Mouse (Mus musculus) midbrain, postnatal 0 days (tissue): ENCODE results near the gene Mars. TPM values are rescaled to one million over a fixed set of nuclear protein-coding genes. Genes with fewer than 3 reads are reported as not detected.

ENCODE experiments used
- ATAC-seq: fragments of 200-750 bp; cut with Nextera tagmentation; 2 replicates; pipeline ENCODE4 v1.8.0; 2017; ENCODE audit warnings: moderate number of reproducible peaks, mild to moderate bottlenecking, moderate TSS enrichment, moderate library complexity; ENCODE audit not compliant: low FRiP score
- DNase-seq: peaks from one replicate; pipeline ENCODE4 v3.0.0-alpha.2; 2015; ENCODE audit warnings: low spot score
- H3K27ac ChIP-seq: fragments of 300-500 bp; sonication (generic); 2 replicates; pipeline ENCODE4 v1.5.1; 2014; ENCODE audit warnings: low read depth, mild to moderate bottlenecking, low read length, mixed read lengths
- H3K27me3 ChIP-seq: fragments of 300-500 bp; sonication (generic); 2 replicates; pipeline ENCODE4 v1.6.1; 2014; ENCODE audit warnings: low read length, control low read depth, mixed read lengths; ENCODE audit not compliant: insufficient read depth
- H3K36me3 ChIP-seq: fragments of 300-500 bp; sonication (generic); 2 replicates; pipeline ENCODE4 v1.6.1; 2014; ENCODE audit warnings: low read length, control low read depth, mixed read lengths; ENCODE audit not compliant: insufficient read depth
- H3K4me1 ChIP-seq: fragments of 300-500 bp; sonication (generic); 2 replicates; pipeline ENCODE4 v1.6.1; 2014; ENCODE audit warnings: mild to moderate bottlenecking, control low read depth, antibody characterized with exemption, low read length, mixed read lengths; ENCODE audit not compliant: insufficient read depth
- H3K4me2 ChIP-seq: fragments of 300-500 bp; sonication (generic); 2 replicates; pipeline ENCODE4 v1.6.1; 2014; ENCODE audit warnings: low read depth, mild to moderate bottlenecking, low read length, mixed read lengths; ENCODE audit not compliant: poor library complexity, severe bottlenecking
- H3K4me3 ChIP-seq: fragments of 300-500 bp; sonication (generic); 2 replicates; pipeline ENCODE4 v1.5.1; 2014; ENCODE audit warnings: low read depth, mild to moderate bottlenecking, low read length, moderate library complexity
- H3K9ac ChIP-seq: fragments of 300-500 bp; sonication (generic); replicated peaks from 2 replicates; pipeline ENCODE4 v1.6.1; 2014; ENCODE audit warnings: mild to moderate bottlenecking, low read length, moderate library complexity, mixed read lengths; ENCODE audit not compliant: poor library complexity, severe bottlenecking
- H3K9me3 ChIP-seq: fragments of 300-500 bp; sonication (generic); 2 replicates; pipeline ENCODE4 v1.6.1; 2016; ENCODE audit warnings: low read length, control low read depth
- CTCF ChIP-seq: IDR thresholded peaks from 2 replicates; pipeline ENCODE4 v1.5.1; 2016; ENCODE audit warnings: antibody characterized with exemption, mild to moderate bottlenecking
- WGBS: fragments of 180-500 bp; shearing (Covaris S2); extraction: QIAGEN DNeasy Blood & Tissue Kit; methylation state at CpG from one replicate; pipeline ENCODE4 v1.1.7; 2014; 5-methylcytosine and 5-hydroxymethylcytosine counted together
- polyA plus RNA-seq: library from polyadenylated mRNA; unstranded; fragments of >200 nt; fragmentation: Nextera tagmentation; extraction: Ambion mirVana; gene quantifications from 2 replicates; pipeline ENCODE4 v1.2.1, GENCODE M21; 2015
- total RNA-seq: library from RNA; depleted of rRNA; stranded (reverse); fragments of >200 nt; gene quantifications from 2 replicates; pipeline ENCODE4 v1.2.3, GENCODE M21; 2014

Mars gene
- total and polyA plus RNA-seq, 2 experiments from 2014 or later = 62.6 to 112 TPM

DNA sequence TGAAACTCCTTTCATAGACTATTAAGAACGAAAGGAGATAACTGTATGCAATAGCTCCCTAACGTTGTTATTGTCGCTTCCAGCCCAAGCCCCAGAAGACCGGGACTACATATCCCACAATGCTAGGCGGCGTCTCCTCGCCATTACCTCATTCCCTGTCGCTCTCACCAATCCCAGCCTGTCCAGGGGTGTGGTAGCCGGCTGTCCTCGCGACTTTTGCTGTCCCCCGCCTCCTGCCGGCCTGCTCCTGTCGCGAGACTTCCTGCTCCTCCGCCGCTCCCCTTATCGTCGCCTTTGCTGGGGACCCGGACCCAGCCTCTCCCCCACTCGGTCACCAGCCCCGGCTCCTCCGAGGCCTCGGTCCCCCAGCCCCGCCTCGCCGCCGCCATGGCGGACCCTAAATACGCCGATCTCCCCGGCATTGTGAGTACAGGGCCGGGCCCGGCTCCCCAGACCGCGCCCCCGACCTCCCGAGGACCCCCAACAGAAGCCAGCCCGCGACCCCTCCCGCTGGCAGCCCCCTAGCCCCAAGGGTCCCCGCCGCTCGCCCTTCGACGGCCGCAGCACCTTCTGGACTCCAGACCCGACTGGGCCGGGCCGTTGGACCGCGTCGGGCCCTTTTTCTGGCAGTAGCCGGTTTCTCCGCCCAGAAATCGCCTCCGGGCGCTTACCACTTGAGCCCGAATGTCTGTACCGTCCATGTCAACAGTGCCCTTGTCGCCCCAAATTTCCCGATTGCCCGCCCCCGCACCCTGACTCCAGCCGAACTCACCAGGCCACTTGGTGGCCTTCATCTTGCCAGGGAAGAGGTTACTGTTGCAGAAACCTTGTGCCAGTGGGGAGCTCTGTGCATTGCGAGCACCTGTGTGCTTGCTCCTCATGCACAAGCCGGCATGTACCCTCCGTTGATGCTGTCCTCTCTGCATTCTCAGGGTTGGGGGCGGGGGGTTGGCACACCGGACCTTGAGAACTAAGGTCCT lies 45.2 kb downstream of the Mars start, which contains the start of gene Dctn2:
Gene Dctn2, plus strand, starts transcription at position 257 of the 980 bp plus-strand sequence.
- WGBS = under 1% methylated on average over 70 of the region's 70 CpGs
- peak within 1 kb of the TSS; percentile 86 for H3K4me3 ChIP-seq
- TF ChIP-seq CTCF = peak; percentile 39; the same call in 1 of the 2 replicates

DNA sequence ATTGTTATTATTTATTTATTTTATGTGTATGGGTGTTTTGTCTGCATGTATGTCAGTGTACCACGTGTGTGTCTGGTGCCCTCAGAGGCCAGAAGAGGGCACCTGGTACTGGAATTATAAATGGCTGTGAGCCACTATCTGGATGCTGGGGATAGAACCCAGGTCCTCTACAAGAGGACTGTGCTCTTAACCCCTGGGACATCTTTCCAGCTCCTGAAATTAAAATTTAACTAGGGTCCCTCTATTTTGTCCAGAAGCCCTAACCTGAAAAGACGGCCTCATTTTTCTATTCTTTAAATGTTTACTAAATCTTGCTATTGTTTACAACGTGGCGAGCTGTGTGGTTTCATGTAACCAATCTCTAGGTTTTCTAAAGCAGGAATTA lies 45.9 kb downstream of the Mars start:
- peak; percentile 33 for TF ChIP-seq CTCF
- DNase-seq = peak; percentile 49
- no peaks in the 10 kb centered on the region for H3K9me3 ChIP-seq
- no peaks in the 10 kb centered on the region for H3K27me3 ChIP-seq
- peaks cover 18% of the 10 kb centered on the region; the same call in 1 of the 2 replicates for H3K4me1 ChIP-seq
- peak overlapping the region; percentile 94 for H3K27ac ChIP-seq
- WGBS = 25% methylated on average over 4 of the region's 4 CpGs
- ATAC-seq = peak; percentile 61
- H3K4me3 ChIP-seq = peak overlapping the region; percentile 86
- H3K36me3 ChIP-seq = peaks cover 15% of the 10 kb centered on the region
- no peak overlapping the region for H3K9ac ChIP-seq
- peak overlapping the region; percentile 84; the same call in 1 of the 2 replicates for H3K4me2 ChIP-seq

More for the DNA sequence above, 45.2 kb downstream of the Mars start, which contains the start of gene Dctn2:
- Histone ChIP-seq H3K4me1 (peaks cover 12% of the 10 kb centered on the region; the same call in 1 of the 2 replicates), H3K9me3 (no peaks in the 10 kb centered on the region), H3K36me3 (peaks cover 20% of the 10 kb centered on the region), H3K9ac (peak within 1 kb of the TSS; percentile 98), H3K27me3 (no peaks in the 10 kb centered on the region), H3K27ac (peak within 1 kb of the TSS; percentile 94), H3K4me2 (peak within 1 kb of the TSS; percentile 84)
- ATAC-seq (peak; percentile 96), DNase-seq (peak; percentile 98)

DNA sequence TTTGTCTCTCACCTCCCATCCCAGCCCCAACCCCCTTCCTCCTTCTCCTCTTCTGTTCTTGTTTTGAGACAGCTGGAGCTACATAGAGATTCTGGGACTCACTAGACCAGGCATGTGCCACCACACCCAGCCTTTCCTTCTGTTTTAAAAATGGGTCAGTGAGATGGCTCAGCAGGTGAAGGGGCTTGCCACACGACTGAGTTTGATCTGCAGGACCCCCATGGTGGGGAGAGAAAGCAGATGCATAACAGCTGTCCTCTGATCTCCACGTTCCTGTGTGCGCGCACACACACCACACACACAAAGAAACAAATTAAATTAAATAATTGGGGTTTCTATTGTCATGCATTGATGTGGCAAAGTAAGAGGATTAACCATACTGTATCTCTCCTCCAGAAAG lies 46.6 kb downstream of the Mars start:
- H3K9ac ChIP-seq = no peak overlapping the region

GRCm38 (mm10) chr10:127264336-127264735 lies 47.2 kb downstream of the Mars start:
- Histone ChIP-seq H3K9me3 (no peaks in the 10 kb centered on the region), H3K4me3 (no peak overlapping the region), H3K4me1 (peaks cover 18% of the 10 kb centered on the region; the same call in 1 of the 2 replicates), H3K27me3 (no peaks in the 10 kb centered on the region), H3K4me2 (no peak overlapping the region), H3K9ac (no peak overlapping the region), H3K27ac (no peak overlapping the region), H3K36me3 (peaks cover 7% of the 10 kb centered on the region; the same call in 1 of the 2 replicates)
- no peak for ATAC-seq
- no peak for TF ChIP-seq CTCF
- no peak for DNase-seq
- 82% methylated on average over 8 of the region's 8 CpGs for WGBS

More for the DNA sequence above, 46.6 kb downstream of the Mars start:
- 57% methylated on average over 4 of the region's 4 CpGs for WGBS
- no peak for TF ChIP-seq CTCF
- no peaks in the 10 kb centered on the region for H3K27me3 ChIP-seq
- H3K4me1 ChIP-seq = peaks cover 18% of the 10 kb centered on the region; the same call in 1 of the 2 replicates
- peaks cover 9% of the 10 kb centered on the region for H3K36me3 ChIP-seq
- no peak overlapping the region for H3K4me2 ChIP-seq
- H3K27ac ChIP-seq = no peak overlapping the region
- H3K9me3 ChIP-seq = no peaks in the 10 kb centered on the region
- ATAC-seq = no peak
- no peak for DNase-seq
- H3K4me3 ChIP-seq = no peak overlapping the region

DNA sequence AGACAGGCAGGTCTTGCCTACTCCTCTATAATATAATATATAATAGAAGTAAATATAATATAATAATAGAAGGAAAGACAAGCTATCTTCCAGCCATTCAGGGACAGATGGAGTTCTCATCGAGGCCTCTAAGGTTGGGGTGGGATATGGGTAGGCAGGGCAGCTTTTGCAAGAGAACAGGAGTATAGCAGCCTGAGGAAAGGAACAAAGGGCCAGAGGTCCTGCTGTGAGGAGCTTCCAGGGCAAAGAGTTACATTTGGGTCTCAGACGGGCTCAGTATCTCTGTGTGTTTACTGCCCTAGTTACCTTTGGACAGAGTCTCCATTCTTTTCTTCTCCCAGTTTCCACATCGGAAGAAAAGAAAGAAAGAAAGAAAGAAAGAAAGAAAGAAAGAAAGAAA lies 48.0 kb downstream of the Mars start:
- H3K4me2 ChIP-seq = peak overlapping the region; percentile 80
- H3K4me1 ChIP-seq = peaks cover 19% of the 10 kb centered on the region; the same call in 1 of the 2 replicates
- H3K27ac ChIP-seq = peak overlapping the region; percentile 91; the same call in 1 of the 2 replicates
- no peaks in the 10 kb centered on the region for H3K9me3 ChIP-seq
- H3K36me3 ChIP-seq = peaks cover 5% of the 10 kb centered on the region; the same call in 1 of the 2 replicates
- no peaks in the 10 kb centered on the region for H3K27me3 ChIP-seq
- H3K4me3 ChIP-seq = peak overlapping the region; percentile 66
- ATAC-seq (no peak), DNase-seq (no peak)
- TF ChIP-seq CTCF = no peak
- 34% methylated on average over 3 of the region's 3 CpGs for WGBS
- H3K9ac ChIP-seq = peak overlapping the region; percentile 93; the same call in 1 of the 2 replicates
